Mouse (Mus musculus) erythroid progenitor cell, adult 5-6 weeks (primary cell): ENCODE measurements at regions not wholly inside any gene's neighbourhood (a gene's known extent, or its start where the extent isn't known, plus 50 kb on each side); places are given as distances from the start of the nearest gene placed in this dataset.
"Not testable (repeated sequence)": the region's sequence is repeated elsewhere in the genome, so short reads cannot be mapped to it uniquely, and the experiment has no call there.

Experiments
- ATAC-seq: replicated peaks from 2 replicates; pipeline ENCODE4 v1.8.0; 2016; ENCODE audit warnings: moderate number of reproducible peaks, mild to moderate bottlenecking, moderate TSS enrichment, inconsistent platforms; ENCODE audit not compliant: poor library complexity, low FRiP score, severe bottlenecking

- ATAC-seq: no peak
Measured at GRCm38 (mm10) chr6:31917411-31918131, 132.5 kb upstream of the 1700012A03Rik start.

GRCm38 (mm10) chr6:31901791-31902190 is 148.3 kb upstream of the 1700012A03Rik start:
- no peak for ATAC-seq

- no peak for ATAC-seq
Measured at GRCm38 (mm10) chr6:31899055-31899454, 151.0 kb upstream of the 1700012A03Rik start.

GRCm38 (mm10) chr6:31898609-31899008 is 151.4 kb upstream of the 1700012A03Rik start:
- ATAC-seq: no peak

- no peak for ATAC-seq
Measured at GRCm38 (mm10) chr6:31897001-31897400, 153.0 kb upstream of the 1700012A03Rik start.

- no peak for ATAC-seq
Measured at GRCm38 (mm10) chr6:31895835-31896234, 154.2 kb upstream of the 1700012A03Rik start.

GRCm38 (mm10) chr6:31886931-31887330 is 163.1 kb upstream of the 1700012A03Rik start:
- no peak for ATAC-seq

GRCm38 (mm10) chr6:31885196-31885595 is 164.8 kb upstream of the 1700012A03Rik start:
- ATAC-seq: not testable (repeated sequence)

- no peak for ATAC-seq
Measured at GRCm38 (mm10) chr6:31883726-31884125, 166.3 kb upstream of the 1700012A03Rik start.

GRCm38 (mm10) chr6:31874616-31875015 is 175.4 kb upstream of the 1700012A03Rik start:
- no peak for ATAC-seq

- ATAC-seq: no peak
Measured at GRCm38 (mm10) chr6:31873911-31874310, 176.1 kb upstream of the 1700012A03Rik start.

- ATAC-seq: no peak
Measured at GRCm38 (mm10) chr6:31871766-31872165, 178.3 kb upstream of the 1700012A03Rik start.

GRCm38 (mm10) chr6:31861996-31862395 is 188.1 kb upstream of the 1700012A03Rik start:
- no peak for ATAC-seq

GRCm38 (mm10) chr6:31859621-31860020 is 190.4 kb upstream of the 1700012A03Rik start:
- ATAC-seq: no peak

- no peak for ATAC-seq
Measured at GRCm38 (mm10) chr6:31854261-31854660, 195.8 kb upstream of the 1700012A03Rik start.

GRCm38 (mm10) chr6:31846319-31846718 is 203.7 kb upstream of the 1700012A03Rik start:
- ATAC-seq: no peak

GRCm38 (mm10) chr6:31845671-31846070 is 204.4 kb upstream of the 1700012A03Rik start:
- ATAC-seq: no peak

- ATAC-seq: no peak
Measured at GRCm38 (mm10) chr6:31840621-31841020, 209.4 kb upstream of the 1700012A03Rik start.

GRCm38 (mm10) chr6:31838588-31838987 is 211.5 kb upstream of the 1700012A03Rik start:
- ATAC-seq: no peak

GRCm38 (mm10) chr6:31835795-31836194 is 214.3 kb upstream of the 1700012A03Rik start:
- ATAC-seq: no peak

- no peak for ATAC-seq
Measured at GRCm38 (mm10) chr6:31834503-31834902, 215.5 kb upstream of the 1700012A03Rik start.

- ATAC-seq: no peak
Measured at GRCm38 (mm10) chr6:31830610-31831009, 219.4 kb upstream of the 1700012A03Rik start.
